Mouse (Mus musculus) small intestine, adult 2 months (tissue): Measurements from ENCODE around the gene Gm9767. TPM values are rescaled to one million over a fixed set of nuclear protein-coding genes. Genes with fewer than 3 reads are reported as not detected.
A peak's percentile ranks its signal among the peaks of the same experiment; 100 is the strongest.

Experiments
- H3K27ac ChIP-seq: fragments of 200-500 bp; 2 replicates; pipeline ENCODE4 v1.5.1; 2012; ENCODE audit warnings: low read depth, low read length, control low read depth, inconsistent platforms; ENCODE audit not compliant: insufficient read depth
- H3K27me3 ChIP-seq: fragments of 200-500 bp; 2 replicates; pipeline ENCODE4 v1.6.1; 2012; ENCODE audit warnings: mild to moderate bottlenecking, moderate library complexity, low read length, inconsistent platforms; ENCODE audit not compliant: control insufficient read depth, insufficient read depth
- H3K36me3 ChIP-seq: fragments of 200-500 bp; 2 replicates; pipeline ENCODE4 v1.6.1; 2012; ENCODE audit warnings: mild to moderate bottlenecking, low read length, control low read depth, inconsistent platforms; ENCODE audit not compliant: control insufficient read depth, insufficient read depth
- H3K4me1 ChIP-seq: fragments of 200-500 bp; 2 replicates; pipeline ENCODE4 v1.6.1; 2012; ENCODE audit warnings: low read length, inconsistent platforms, mixed read lengths; ENCODE audit not compliant: control insufficient read depth, insufficient read depth, insufficient read length
- H3K4me3 ChIP-seq: fragments of 200-500 bp; 2 replicates; pipeline ENCODE4 v1.5.1; 2012; ENCODE audit warnings: low read depth, mild to moderate bottlenecking, control low read depth, inconsistent platforms, low read length, moderate library complexity
- CTCF ChIP-seq: fragments of 200-500 bp; IDR thresholded peaks from 2 replicates; pipeline ENCODE4 v1.5.1; 2012; ENCODE audit warnings: low read depth, mild to moderate bottlenecking, control low read depth, inconsistent platforms, low read length, moderate library complexity, mixed read lengths; ENCODE audit not compliant: insufficient replicate concordance, insufficient read length; ENCODE audit errors: extremely low read depth
- POLR2A ChIP-seq: fragments of 200-500 bp; IDR thresholded peaks from 2 replicates; pipeline ENCODE4 v1.6.1; 2012; ENCODE audit warnings: low read depth, mild to moderate bottlenecking, control low read depth, inconsistent platforms, low read length, moderate library complexity
- WGBS: fragments of 180-500 bp; shearing (Covaris S2); methylation state at CpG from one replicate; pipeline ENCODE4 v1.1.7; 2018; 5-methylcytosine and 5-hydroxymethylcytosine counted together
- polyA plus RNA-seq: library from polyadenylated mRNA; depleted of rRNA; stranded (reverse); fragments of >200 nt; gene quantifications from 2 replicates; pipeline ENCODE4 v1.2.3, GENCODE M21; 2012; rRNA removed

Gene Gm9767
- polyA plus RNA-seq, 1 experiment = not detected

- H3K27me3 ChIP-seq = peaks cover 16% of the 10 kb centered on the region
- H3K27ac ChIP-seq = no peak within 1 kb of the TSS
- no peaks in the 10 kb centered on the region for H3K4me1 ChIP-seq
- 3% methylated on average over 46 of the region's 46 CpGs for WGBS
- no peaks in the 10 kb centered on the region for H3K36me3 ChIP-seq
- TF ChIP-seq POLR2A = no peak
- peak; percentile 31; the same call in 1 of the 2 replicates for TF ChIP-seq CTCF
- H3K4me3 ChIP-seq = peak within 1 kb of the TSS; percentile 58
Observed at GRCm38 (mm10) chr10:26078521-26079142, 577 bp downstream of the Gm9767 start, which contains the start of gene Tmem200a. Tmem200a (minus strand) TSS chr10:26079052.

GRCm38 (mm10) chr10:26079678-26080077 lies 1.6 kb downstream of the Gm9767 start:
- Histone ChIP-seq H3K27ac (no peak overlapping the region), H3K4me1 (no peaks in the 10 kb centered on the region), H3K36me3 (no peaks in the 10 kb centered on the region), H3K4me3 (no peak overlapping the region), H3K27me3 (peaks cover 16% of the 10 kb centered on the region)
- 58% methylated on average over 3 of the region's 3 CpGs for WGBS
- TF ChIP-seq POLR2A = no peak
- no peak for TF ChIP-seq CTCF

GRCm38 (mm10) chr10:26082081-26082480 lies 4.0 kb downstream of the Gm9767 start:
- Histone ChIP-seq H3K4me1 (no peaks in the 10 kb centered on the region), H3K27me3 (peaks cover 16% of the 10 kb centered on the region), H3K4me3 (no peak overlapping the region), H3K36me3 (no peaks in the 10 kb centered on the region), H3K27ac (no peak overlapping the region)
- TF ChIP-seq POLR2A = no peak
- TF ChIP-seq CTCF = no peak
- WGBS = 71% methylated on average over 4 of the region's 4 CpGs

- Histone ChIP-seq H3K27me3 (no peaks in the 10 kb centered on the region), H3K4me1 (no peaks in the 10 kb centered on the region), H3K36me3 (no peaks in the 10 kb centered on the region), H3K4me3 (no peak overlapping the region), H3K27ac (no peak overlapping the region)
- no peak for TF ChIP-seq CTCF
- no peak for TF ChIP-seq POLR2A
- WGBS = 73% methylated on average over 3 of the region's 3 CpGs
Observed at GRCm38 (mm10) chr10:26103330-26103982, 25.4 kb downstream of the Gm9767 start.

GRCm38 (mm10) chr10:26114409-26114808 lies 36.4 kb downstream of the Gm9767 start:
- no peaks in the 10 kb centered on the region for H3K36me3 ChIP-seq
- WGBS = 75% methylated on average over 4 of the region's 4 CpGs
- no peak for TF ChIP-seq CTCF
- TF ChIP-seq POLR2A = no peak
- H3K4me3 ChIP-seq = no peak overlapping the region
- no peaks in the 10 kb centered on the region for H3K4me1 ChIP-seq
- H3K27ac ChIP-seq = no peak overlapping the region
- H3K27me3 ChIP-seq = no peaks in the 10 kb centered on the region

GRCm38 (mm10) chr10:26119067-26119821 lies 41.2 kb downstream of the Gm9767 start:
- Histone ChIP-seq H3K27me3 (no peaks in the 10 kb centered on the region), H3K36me3 (no peaks in the 10 kb centered on the region), H3K4me3 (no peak overlapping the region), H3K27ac (no peak overlapping the region), H3K4me1 (no peaks in the 10 kb centered on the region)
- no peak for TF ChIP-seq CTCF
- TF ChIP-seq POLR2A = no peak
- WGBS = 86% methylated on average over 6 of the region's 6 CpGs

- no peaks in the 10 kb centered on the region for H3K27me3 ChIP-seq
- H3K4me1 ChIP-seq = no peaks in the 10 kb centered on the region
- WGBS = 59% methylated on average over 1 of the region's 1 CpGs
- no peak overlapping the region for H3K27ac ChIP-seq
- TF ChIP-seq POLR2A (no peak), CTCF (no peak)
- H3K36me3 ChIP-seq = no peaks in the 10 kb centered on the region
- H3K4me3 ChIP-seq = no peak overlapping the region
Observed at GRCm38 (mm10) chr10:26119822-26120183, 41.7 kb downstream of the Gm9767 start.

Other genes starting within 250 kb of the Gm9767 start
- gene Tmem200a, start 797 bp downstream of the Gm9767 start, polyA plus RNA-seq = 0.33 and 0.65 TPM in 2 replicates
- gene Samd3, start 151.5 kb downstream of the Gm9767 start, polyA plus RNA-seq = not detected in 2 replicates